Mouse (Mus musculus): ENCODE data around the gene Hacd2. TPM values are rescaled to one million over a fixed set of nuclear protein-coding genes. Genes with fewer than 3 reads are reported as not detected.

The Hacd2 gene
- polyA plus RNA-seq, 1 experiment from 2014 or later: 49.1 TPM

- Histone ChIP-seq H3K36me3 (ENCODE audit: control insufficient read depth, insufficient read depth, low read length) (no peaks in the 10 kb centered on the region), H3K9me3 (ENCODE audit: control insufficient read depth, low read length) (no peaks in the 10 kb centered on the region), H3K4me1 (replicated peaks; ENCODE audit: control insufficient read depth, insufficient read depth, low read length) (no peaks in the 10 kb centered on the region), H3K4me3 (ENCODE audit: low read depth, low read length) (no peak overlapping the region), H3K27me3 (replicated peaks; ENCODE audit: control insufficient read depth, insufficient read depth, low read length) (no peaks in the 10 kb centered on the region), H3K4me2 (no peak overlapping the region), H3K9ac (ENCODE audit: low read depth, low read length) (no peak overlapping the region), H3K27ac (ENCODE audit: low read depth, low read length) (no peak overlapping the region)
- DNase-seq (ENCODE audit: low spot score) (no peak), ATAC-seq (replicated peaks; ENCODE audit: low FRiP score) (no peak)
- 53% methylated on average over 11 of the region's 11 CpGs for WGBS
Measured at GRCm38 (mm10) chr16:34999986-35000385, 22.2 kb upstream of the Hacd2 start.

GRCm38 (mm10) chr16:35000923-35001560 is 21.2 kb upstream of the Hacd2 start:
- no peak overlapping the region for H3K9ac ChIP-seq (ENCODE audit: low read depth, low read length)
- WGBS: 26% methylated on average over 10 of the region's 10 CpGs
- no peak overlapping the region for H3K4me3 ChIP-seq (ENCODE audit: low read depth, low read length)

GRCm38 (mm10) chr16:35004356-35004755 is 17.9 kb upstream of the Hacd2 start:
- no peak overlapping the region for H3K4me3 ChIP-seq (ENCODE audit: low read depth, low read length)
- no peaks in the 10 kb centered on the region for H3K4me1 ChIP-seq (replicated peaks; ENCODE audit: control insufficient read depth, insufficient read depth, low read length)
- ATAC-seq (replicated peaks; ENCODE audit: low FRiP score): no peak
- no peaks in the 10 kb centered on the region for H3K36me3 ChIP-seq (ENCODE audit: control insufficient read depth, insufficient read depth, low read length)
- no peaks in the 10 kb centered on the region for H3K27me3 ChIP-seq (replicated peaks; ENCODE audit: control insufficient read depth, insufficient read depth, low read length)
- DNase-seq (ENCODE audit: low spot score): no peak
- no peak overlapping the region for H3K4me2 ChIP-seq
- 61% methylated on average over 5 of the region's 5 CpGs for WGBS
- H3K27ac ChIP-seq (ENCODE audit: low read depth, low read length): no peak overlapping the region
- H3K9ac ChIP-seq (ENCODE audit: low read depth, low read length): no peak overlapping the region
- H3K9me3 ChIP-seq (ENCODE audit: control insufficient read depth, low read length): no peaks in the 10 kb centered on the region

More at GRCm38 (mm10) chr16:35000923-35001560, 21.2 kb upstream of the Hacd2 start:
- H3K9me3 ChIP-seq (ENCODE audit: control insufficient read depth, low read length): no peaks in the 10 kb centered on the region
- H3K27me3 ChIP-seq (replicated peaks; ENCODE audit: control insufficient read depth, insufficient read depth, low read length): no peaks in the 10 kb centered on the region
- DNase-seq (ENCODE audit: low spot score) (no peak), ATAC-seq (replicated peaks; ENCODE audit: low FRiP score) (no peak)
- no peak overlapping the region for H3K27ac ChIP-seq (ENCODE audit: low read depth, low read length)
- H3K4me2 ChIP-seq: no peak overlapping the region
- no peaks in the 10 kb centered on the region for H3K4me1 ChIP-seq (replicated peaks; ENCODE audit: control insufficient read depth, insufficient read depth, low read length)
- H3K36me3 ChIP-seq (ENCODE audit: control insufficient read depth, insufficient read depth, low read length): no peaks in the 10 kb centered on the region

GRCm38 (mm10) chr16:35004756-35005155 is 17.5 kb upstream of the Hacd2 start:
- Histone ChIP-seq H3K27me3 (replicated peaks; ENCODE audit: control insufficient read depth, insufficient read depth, low read length) (no peaks in the 10 kb centered on the region), H3K9ac (ENCODE audit: low read depth, low read length) (no peak overlapping the region), H3K9me3 (ENCODE audit: control insufficient read depth, low read length) (no peaks in the 10 kb centered on the region), H3K27ac (ENCODE audit: low read depth, low read length) (no peak overlapping the region), H3K4me2 (no peak overlapping the region), H3K4me3 (ENCODE audit: low read depth, low read length) (no peak overlapping the region), H3K4me1 (replicated peaks; ENCODE audit: control insufficient read depth, insufficient read depth, low read length) (no peaks in the 10 kb centered on the region), H3K36me3 (ENCODE audit: control insufficient read depth, insufficient read depth, low read length) (no peaks in the 10 kb centered on the region)
- 78% methylated on average over 2 of the region's 2 CpGs for WGBS
- DNase-seq (ENCODE audit: low spot score) (no peak), ATAC-seq (replicated peaks; ENCODE audit: low FRiP score) (no peak)

- no peaks in the 10 kb centered on the region for H3K9me3 ChIP-seq (ENCODE audit: control insufficient read depth, low read length)
- DNase-seq (ENCODE audit: low spot score): no peak
- no peaks in the 10 kb centered on the region for H3K4me1 ChIP-seq (replicated peaks; ENCODE audit: control insufficient read depth, insufficient read depth, low read length)
- H3K36me3 ChIP-seq (ENCODE audit: control insufficient read depth, insufficient read depth, low read length): no peaks in the 10 kb centered on the region
- no peak for ATAC-seq (replicated peaks; ENCODE audit: low FRiP score)
- no peak overlapping the region for H3K4me2 ChIP-seq
- WGBS: 77% methylated on average over 5 of the region's 5 CpGs
- H3K9ac ChIP-seq (ENCODE audit: low read depth, low read length): no peak overlapping the region
- no peak overlapping the region for H3K4me3 ChIP-seq (ENCODE audit: low read depth, low read length)
- no peak overlapping the region for H3K27ac ChIP-seq (ENCODE audit: low read depth, low read length)
- no peaks in the 10 kb centered on the region for H3K27me3 ChIP-seq (replicated peaks; ENCODE audit: control insufficient read depth, insufficient read depth, low read length)
Measured at GRCm38 (mm10) chr16:35006251-35006650, 16.0 kb upstream of the Hacd2 start.

- Histone ChIP-seq H3K4me3 (ENCODE audit: low read depth, low read length) (no peak overlapping the region), H3K27ac (ENCODE audit: low read depth, low read length) (no peak overlapping the region), H3K4me1 (replicated peaks; ENCODE audit: control insufficient read depth, insufficient read depth, low read length) (no peaks in the 10 kb centered on the region), H3K9me3 (ENCODE audit: control insufficient read depth, low read length) (no peaks in the 10 kb centered on the region), H3K4me2 (no peak overlapping the region), H3K9ac (ENCODE audit: low read depth, low read length) (no peak overlapping the region), H3K36me3 (ENCODE audit: control insufficient read depth, insufficient read depth, low read length) (no peaks in the 10 kb centered on the region), H3K27me3 (replicated peaks; ENCODE audit: control insufficient read depth, insufficient read depth, low read length) (no peaks in the 10 kb centered on the region)
- ATAC-seq (replicated peaks; ENCODE audit: low FRiP score) (no peak), DNase-seq (ENCODE audit: low spot score) (no peak)
- 81% methylated on average over 1 of the region's 1 CpGs for WGBS
Measured at GRCm38 (mm10) chr16:35007361-35007760, 14.9 kb upstream of the Hacd2 start.

GRCm38 (mm10) chr16:35008447-35008846 is 13.8 kb upstream of the Hacd2 start:
- Histone ChIP-seq H3K27me3 (replicated peaks; ENCODE audit: control insufficient read depth, insufficient read depth, low read length) (no peaks in the 10 kb centered on the region), H3K27ac (ENCODE audit: low read depth, low read length) (no peak overlapping the region), H3K36me3 (ENCODE audit: control insufficient read depth, insufficient read depth, low read length) (no peaks in the 10 kb centered on the region), H3K4me3 (ENCODE audit: low read depth, low read length) (no peak overlapping the region), H3K4me2 (no peak overlapping the region), H3K4me1 (replicated peaks; ENCODE audit: control insufficient read depth, insufficient read depth, low read length) (no peaks in the 10 kb centered on the region), H3K9ac (ENCODE audit: low read depth, low read length) (no peak overlapping the region), H3K9me3 (ENCODE audit: control insufficient read depth, low read length) (no peaks in the 10 kb centered on the region)
- ATAC-seq (replicated peaks; ENCODE audit: low FRiP score) (no peak), DNase-seq (ENCODE audit: low spot score) (no peak)

- no peak overlapping the region for H3K27ac ChIP-seq (ENCODE audit: low read depth, low read length)
- DNase-seq (ENCODE audit: low spot score): no peak
- ATAC-seq (replicated peaks; ENCODE audit: low FRiP score): no peak
- no peak overlapping the region for H3K4me2 ChIP-seq
- no peaks in the 10 kb centered on the region for H3K36me3 ChIP-seq (ENCODE audit: control insufficient read depth, insufficient read depth, low read length)
- no peaks in the 10 kb centered on the region for H3K27me3 ChIP-seq (replicated peaks; ENCODE audit: control insufficient read depth, insufficient read depth, low read length)
- no peaks in the 10 kb centered on the region for H3K9me3 ChIP-seq (ENCODE audit: control insufficient read depth, low read length)
- H3K4me1 ChIP-seq (replicated peaks; ENCODE audit: control insufficient read depth, insufficient read depth, low read length): no peaks in the 10 kb centered on the region
- WGBS: 81% methylated on average over 2 of the region's 2 CpGs
- H3K9ac ChIP-seq (ENCODE audit: low read depth, low read length): no peak overlapping the region
- no peak overlapping the region for H3K4me3 ChIP-seq (ENCODE audit: low read depth, low read length)
Measured at GRCm38 (mm10) chr16:35013501-35013900, 8.7 kb upstream of the Hacd2 start.

- H3K27ac ChIP-seq (ENCODE audit: low read depth, low read length): no peak overlapping the region
- WGBS: 50% methylated on average over 3 of the region's 3 CpGs
Measured at GRCm38 (mm10) chr16:35016491-35016890, 5.7 kb upstream of the Hacd2 start.

More at GRCm38 (mm10) chr16:35016491-35016890, 5.7 kb upstream of the Hacd2 start:
- no peak overlapping the region for H3K4me2 ChIP-seq
- H3K27me3 ChIP-seq (replicated peaks; ENCODE audit: control insufficient read depth, insufficient read depth, low read length): no peaks in the 10 kb centered on the region
- H3K36me3 ChIP-seq (ENCODE audit: control insufficient read depth, insufficient read depth, low read length): no peaks in the 10 kb centered on the region
- DNase-seq (ENCODE audit: low spot score) (no peak), ATAC-seq (replicated peaks; ENCODE audit: low FRiP score) (no peak)
- H3K9me3 ChIP-seq (ENCODE audit: control insufficient read depth, low read length): no peaks in the 10 kb centered on the region
- no peaks in the 10 kb centered on the region for H3K4me1 ChIP-seq (replicated peaks; ENCODE audit: control insufficient read depth, insufficient read depth, low read length)
- H3K4me3 ChIP-seq (ENCODE audit: low read depth, low read length): no peak overlapping the region
- no peak overlapping the region for H3K9ac ChIP-seq (ENCODE audit: low read depth, low read length)

All from liver, embryonic 11.5 days (tissue).